Mouse (Mus musculus) intestine, embryonic 16.5 days (tissue): ENCODE results near the gene Slc6a16. TPM values are rescaled to one million over a fixed set of nuclear protein-coding genes. Genes with fewer than 3 reads are reported as not detected.

Experiments used
- ATAC-seq: fragments of 200-750 bp; cut with Nextera tagmentation; 2 replicates; pipeline ENCODE4 v1.8.0; 2017; ENCODE audit warnings: moderate TSS enrichment, moderate library complexity
- H3K27ac ChIP-seq: fragments of 300-500 bp; sonication (generic); 2 replicates; pipeline ENCODE4 v1.5.1; 2014; ENCODE audit warnings: mild to moderate bottlenecking, low read length
- H3K27me3 ChIP-seq: fragments of 300-500 bp; sonication (generic); replicated peaks from 2 replicates; pipeline ENCODE4 v1.6.1; 2014; ENCODE audit warnings: low read length, control low read depth, mixed read lengths; ENCODE audit not compliant: control insufficient read depth, insufficient read depth
- H3K36me3 ChIP-seq: fragments of 300-500 bp; sonication (generic); 2 replicates; pipeline ENCODE4 v1.6.1; 2014; ENCODE audit warnings: low read length, control low read depth; ENCODE audit not compliant: control insufficient read depth, insufficient read depth
- H3K4me1 ChIP-seq: fragments of 300-500 bp; sonication (generic); 2 replicates; pipeline ENCODE4 v1.6.1; 2014; ENCODE audit warnings: low read length, control low read depth, mixed read lengths; ENCODE audit not compliant: control insufficient read depth, insufficient read depth
- H3K4me2 ChIP-seq: fragments of 300-500 bp; sonication (generic); 2 replicates; pipeline ENCODE4 v1.6.1; 2014; ENCODE audit warnings: low read depth, low read length, control low read depth
- H3K4me3 ChIP-seq: fragments of 300-500 bp; sonication (generic); 2 replicates; pipeline ENCODE4 v1.5.1; 2014; ENCODE audit warnings: mild to moderate bottlenecking, low read length
- H3K9ac ChIP-seq: fragments of 300-500 bp; sonication (generic); 2 replicates; pipeline ENCODE4 v1.6.1; 2014; ENCODE audit warnings: low read depth, low read length
- H3K9me3 ChIP-seq: fragments of 300-500 bp; sonication (generic); 2 replicates; pipeline ENCODE4 v1.6.1; 2016; ENCODE audit warnings: low read length, control low read depth; ENCODE audit not compliant: control insufficient read depth
- WGBS: fragments of 180-500 bp; shearing (Covaris S2); extraction: QIAGEN DNeasy Blood & Tissue Kit; methylation state at CpG from one replicate; pipeline ENCODE4 v1.1.7; 2014; 5-methylcytosine and 5-hydroxymethylcytosine counted together
- polyA plus RNA-seq: library from polyadenylated mRNA; unstranded; fragments of >200 nt; fragmentation: Nextera tagmentation; extraction: Ambion mirVana; gene quantifications from 2 replicates; pipeline ENCODE4 v1.2.1, GENCODE M21; 2015

Slc6a16 gene
- polyA plus RNA-seq, 1 experiment from 2014 or later, result not detected

DNA sequence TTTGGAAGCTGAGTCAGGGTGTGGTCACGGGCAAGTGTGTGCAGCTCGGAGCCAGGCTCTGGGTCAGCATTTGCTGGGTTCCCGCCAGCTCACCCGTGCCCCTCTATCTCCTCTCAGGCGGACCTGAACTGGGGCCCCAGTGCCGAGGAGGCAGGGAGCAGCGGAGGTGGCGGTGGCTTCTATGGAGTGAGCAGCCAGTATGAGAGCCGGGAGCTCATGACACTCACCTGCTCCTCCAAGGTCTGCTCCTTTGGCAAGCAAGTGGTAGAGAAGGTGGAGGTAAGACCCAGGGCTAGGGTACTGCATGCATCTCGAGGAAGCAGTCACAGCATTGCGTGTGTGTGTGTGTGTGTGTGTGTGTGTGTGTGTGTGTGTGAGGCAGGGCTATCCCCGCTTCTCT is 9.7 kb upstream of the Slc6a16 start:
- Histone ChIP-seq H3K27ac (no peak overlapping the region), H3K4me3 (no peak overlapping the region), H3K9me3 (no peaks in the 10 kb centered on the region), H3K36me3 (0 out of 2 replicates have a peak, but pooled peaks cover 5% of the 10 kb centered on the region), H3K9ac (no peak overlapping the region), H3K4me2 (no peak overlapping the region), H3K27me3 (no peaks in the 10 kb centered on the region), H3K4me1 (peaks cover 21% of the 10 kb centered on the region)
- ATAC-seq, result no peak
- 88% methylated on average over 12 of the region's 12 CpGs for WGBS

DNA sequence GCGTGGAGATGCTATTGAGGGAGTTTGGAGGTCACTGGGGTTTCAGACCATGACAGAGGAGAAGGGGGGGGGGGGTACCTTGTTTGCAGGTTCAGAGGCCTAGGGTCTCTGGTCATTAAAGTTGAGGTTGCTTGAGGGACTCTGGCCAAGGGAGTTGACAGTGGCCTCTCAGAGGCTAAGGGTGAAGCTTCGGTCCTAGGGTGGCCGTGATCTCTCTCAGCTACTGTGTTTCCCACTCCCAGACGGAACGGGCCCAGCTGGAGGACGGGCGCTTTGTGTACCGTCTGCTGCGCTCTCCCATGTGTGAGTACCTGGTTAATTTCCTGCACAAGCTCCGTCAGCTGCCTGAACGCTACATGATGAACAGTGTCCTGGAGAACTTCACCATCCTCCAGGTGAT is 8.9 kb upstream of the Slc6a16 start:
- H3K4me2 ChIP-seq, result no peak overlapping the region
- H3K4me1 ChIP-seq, result peaks cover 21% of the 10 kb centered on the region
- H3K9ac ChIP-seq, result no peak overlapping the region
- 0 out of 2 replicates have a peak, but pooled peaks cover 5% of the 10 kb centered on the region for H3K36me3 ChIP-seq
- 76% methylated on average over 11 of the region's 11 CpGs for WGBS
- H3K4me3 ChIP-seq, result no peak overlapping the region
- H3K27me3 ChIP-seq, result no peaks in the 10 kb centered on the region
- ATAC-seq, result no peak
- no peak overlapping the region for H3K27ac ChIP-seq
- no peaks in the 10 kb centered on the region for H3K9me3 ChIP-seq

DNA sequence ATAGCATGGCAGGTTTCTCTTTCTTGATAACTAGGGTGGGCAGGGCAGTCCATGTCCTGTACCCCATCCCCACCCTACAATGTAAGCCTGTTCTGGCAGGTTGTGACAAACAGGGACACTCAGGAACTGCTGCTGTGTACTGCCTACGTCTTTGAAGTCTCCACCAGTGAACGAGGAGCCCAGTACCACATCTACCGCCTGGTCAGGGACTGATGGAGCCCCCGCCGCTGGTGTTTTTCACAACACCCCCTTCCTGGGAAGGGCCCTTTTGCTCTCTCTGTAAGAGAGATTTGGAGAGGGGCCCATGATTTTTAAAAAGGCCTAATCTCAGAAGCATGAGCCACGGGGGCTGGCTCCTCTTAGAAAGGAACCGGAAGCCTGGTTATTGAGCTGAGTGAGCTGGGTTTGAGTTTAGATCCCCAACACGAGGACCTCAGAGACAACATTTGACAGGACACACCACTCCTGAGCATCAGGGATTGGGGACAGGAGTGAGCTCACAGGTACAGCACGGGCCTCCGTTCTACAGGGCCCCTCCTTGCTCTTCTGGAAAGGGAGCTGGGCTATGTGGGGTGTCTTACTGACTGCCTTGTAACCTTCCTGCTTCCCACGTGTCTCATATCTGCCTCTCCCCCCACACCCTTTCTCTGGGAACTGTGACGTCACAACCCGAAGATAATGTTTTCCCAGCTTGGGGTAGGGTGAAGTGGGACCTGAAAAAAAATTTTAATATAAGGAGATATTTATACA is 8.0 kb upstream of the Slc6a16 start:
- Histone ChIP-seq H3K4me1 (peaks cover 21% of the 10 kb centered on the region), H3K27ac (no peak overlapping the region), H3K9ac (no peak overlapping the region), H3K27me3 (no peaks in the 10 kb centered on the region), H3K4me2 (no peak overlapping the region), H3K36me3 (0 out of 2 replicates have a peak, but pooled peaks cover 5% of the 10 kb centered on the region), H3K4me3 (no peak overlapping the region), H3K9me3 (no peaks in the 10 kb centered on the region)
- WGBS, result 68% methylated on average over 13 of the region's 13 CpGs
- ATAC-seq, result no peak

DNA sequence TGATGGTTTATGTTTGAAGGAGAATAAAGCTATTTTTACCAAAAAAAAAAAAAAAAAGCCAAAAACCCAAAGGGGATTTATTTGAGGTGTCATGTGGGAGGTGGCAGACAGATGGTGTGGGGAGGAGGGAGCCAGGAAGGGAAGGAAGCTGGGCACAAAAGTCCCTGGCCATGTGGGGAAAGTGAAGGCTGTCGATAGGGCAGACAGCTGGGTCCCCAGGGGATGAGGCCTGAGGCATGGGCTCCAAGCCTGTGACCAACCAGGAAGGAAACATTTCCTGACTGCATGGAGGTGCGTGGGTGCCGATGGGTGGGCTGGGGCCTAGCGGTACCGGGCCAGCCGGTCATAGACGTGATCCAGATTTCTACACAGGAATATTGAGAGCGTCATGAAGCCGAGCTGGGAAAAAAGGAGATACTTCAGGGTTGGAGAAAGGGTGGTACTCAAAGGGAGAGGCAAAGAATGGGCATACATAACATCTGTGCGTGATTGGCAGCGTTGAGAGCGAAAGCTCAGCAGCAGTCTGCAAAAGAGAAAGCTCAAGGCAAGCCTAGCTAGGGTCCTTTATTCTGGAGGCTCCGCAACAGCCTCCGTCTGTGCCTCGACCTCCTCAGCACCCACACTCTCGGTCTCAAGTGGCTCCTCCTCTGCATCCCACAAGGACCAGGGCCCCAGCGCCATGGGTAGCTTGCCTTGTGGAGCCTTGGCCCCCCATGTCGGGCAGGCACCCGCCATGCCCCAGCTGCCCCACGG is 7.1 kb upstream of the Slc6a16 start:
- no peaks in the 10 kb centered on the region for H3K27me3 ChIP-seq
- peak overlapping the region; percentile 42 for H3K4me2 ChIP-seq
- ATAC-seq, result 0 out of 2 replicates have a peak, but pooled peaks have one; percentile 6
- no peaks in the 10 kb centered on the region for H3K9me3 ChIP-seq
- H3K4me1 ChIP-seq, result peaks cover 21% of the 10 kb centered on the region
- H3K4me3 ChIP-seq, result peak overlapping the region; percentile 5; the same call in 1 of the 2 replicates
- 0 out of 2 replicates have a peak, but pooled peaks cover 3% of the 10 kb centered on the region for H3K36me3 ChIP-seq
- peak overlapping the region; percentile 46 for H3K9ac ChIP-seq
- H3K27ac ChIP-seq, result no peak overlapping the region
- WGBS, result 34% methylated on average over 20 of the region's 20 CpGs

DNA sequence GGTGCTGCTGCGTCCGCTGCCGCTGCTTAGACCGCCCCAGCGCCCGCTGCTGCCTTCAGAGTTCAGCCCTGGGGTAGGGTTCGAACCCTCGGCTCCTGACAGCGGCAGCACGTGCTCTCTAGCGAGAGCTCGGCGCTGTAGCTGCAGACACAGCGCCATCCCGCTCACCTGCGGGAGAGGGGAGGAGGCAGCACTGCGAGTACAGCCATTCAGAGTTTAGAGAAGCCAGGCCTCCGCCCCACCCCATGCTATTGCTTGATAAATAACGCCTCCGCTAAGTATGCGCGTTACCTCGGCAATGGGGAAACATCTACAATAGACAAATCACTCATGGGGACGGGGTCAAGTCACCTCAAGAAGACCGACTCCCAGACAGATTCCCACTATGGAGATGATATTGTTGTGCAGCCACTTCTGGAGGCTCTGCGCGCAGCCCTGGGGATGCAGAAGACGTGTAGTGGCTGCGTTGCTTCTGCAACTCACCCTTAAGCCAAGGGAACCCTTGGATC is 6.5 kb upstream of the Slc6a16 start:
- H3K4me3 ChIP-seq, result peak overlapping the region; percentile 26
- H3K36me3 ChIP-seq, result 0 out of 2 replicates have a peak, but pooled peaks cover 3% of the 10 kb centered on the region
- H3K27me3 ChIP-seq, result 0 out of 2 replicates have a peak, but pooled peaks cover 3% of the 10 kb centered on the region
- H3K9me3 ChIP-seq, result no peaks in the 10 kb centered on the region
- H3K9ac ChIP-seq, result peak overlapping the region; percentile 46
- H3K27ac ChIP-seq, result peak overlapping the region; percentile 12
- WGBS, result 12% methylated on average over 29 of the region's 29 CpGs
- peaks cover 21% of the 10 kb centered on the region for H3K4me1 ChIP-seq
- ATAC-seq, result peak; percentile 64
- H3K4me2 ChIP-seq, result peak overlapping the region; percentile 42

DNA sequence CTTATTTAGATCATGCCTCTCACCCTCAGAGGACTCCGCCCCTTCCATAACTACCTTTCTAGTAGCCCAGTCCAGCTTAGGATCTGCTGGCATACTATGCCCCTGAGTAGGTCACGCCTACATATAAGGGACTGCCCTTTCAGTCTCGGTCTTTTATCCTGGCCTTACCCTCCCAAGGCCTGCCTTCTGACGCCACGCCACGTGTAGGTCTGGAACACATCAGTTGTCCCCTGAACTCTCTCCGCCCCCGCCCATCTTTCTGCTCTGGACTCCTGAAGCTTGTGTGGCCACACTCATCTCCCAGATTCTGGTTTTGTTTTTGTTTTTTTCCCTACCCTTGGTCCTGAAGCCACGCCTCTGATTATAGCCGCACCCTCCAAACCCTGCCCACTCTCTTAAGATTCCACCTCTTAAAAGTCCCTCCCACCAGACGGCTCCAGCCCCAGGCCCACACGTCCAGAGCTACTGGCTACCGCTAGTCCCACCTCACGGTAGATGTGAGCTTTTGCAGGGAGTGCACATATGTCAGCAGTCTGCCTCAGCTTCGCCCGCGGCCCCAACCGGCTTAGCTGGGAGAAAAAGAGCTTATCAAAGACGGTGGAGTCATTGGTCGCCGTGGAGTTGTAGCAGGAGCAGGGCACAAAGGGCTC is 5.8 kb upstream of the Slc6a16 start:
- peak overlapping the region; percentile 12 for H3K27ac ChIP-seq
- H3K27me3 ChIP-seq, result 0 out of 2 replicates have a peak, but pooled peaks cover 3% of the 10 kb centered on the region
- H3K4me3 ChIP-seq, result peak overlapping the region; percentile 26
- H3K9ac ChIP-seq, result peak overlapping the region; percentile 7
- peak; percentile 73 for ATAC-seq
- H3K9me3 ChIP-seq, result no peaks in the 10 kb centered on the region
- peak overlapping the region; percentile 36 for H3K4me2 ChIP-seq
- H3K4me1 ChIP-seq, result peaks cover 21% of the 10 kb centered on the region
- WGBS, result 8% methylated on average over 21 of the region's 21 CpGs
- 0 out of 2 replicates have a peak, but pooled peaks cover 3% of the 10 kb centered on the region for H3K36me3 ChIP-seq

DNA sequence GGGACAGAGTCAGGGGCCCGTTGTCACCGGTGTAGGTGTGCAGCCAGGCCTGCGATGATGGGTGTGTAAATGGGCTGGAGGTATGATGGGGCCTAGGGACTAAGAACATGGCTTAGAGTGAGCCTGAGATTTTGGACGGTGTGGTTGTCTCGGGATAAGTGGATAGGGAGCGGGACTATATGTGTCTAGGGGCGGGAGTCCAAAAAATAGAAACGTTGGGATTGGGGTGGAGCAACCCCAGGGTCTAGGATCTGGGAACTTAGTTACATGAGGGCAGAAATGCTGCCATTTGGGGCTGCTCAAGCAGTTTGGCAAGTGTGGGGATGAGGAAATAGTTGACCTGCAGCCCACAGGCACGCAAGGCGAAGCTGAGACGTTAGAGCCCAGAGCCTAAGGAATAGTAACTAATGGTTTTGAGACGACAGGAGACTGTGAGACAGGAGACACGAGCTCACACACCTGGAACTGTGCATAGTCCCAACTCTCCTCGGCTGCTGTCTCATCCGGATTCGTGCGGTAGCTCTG is 5.2 kb upstream of the Slc6a16 start:
- Histone ChIP-seq H3K9me3 (no peaks in the 10 kb centered on the region), H3K4me1 (peaks cover 24% of the 10 kb centered on the region), H3K4me2 (peak overlapping the region; percentile 36), H3K27me3 (0 out of 2 replicates have a peak, but pooled peaks cover 3% of the 10 kb centered on the region), H3K27ac (no peak overlapping the region), H3K36me3 (0 out of 2 replicates have a peak, but pooled peaks cover 3% of the 10 kb centered on the region), H3K9ac (peak overlapping the region; percentile 7), H3K4me3 (peak overlapping the region; percentile 26)
- peak; percentile 5; the same call in 1 of the 2 replicates for ATAC-seq
- 45% methylated on average over 17 of the region's 17 CpGs for WGBS

DNA sequence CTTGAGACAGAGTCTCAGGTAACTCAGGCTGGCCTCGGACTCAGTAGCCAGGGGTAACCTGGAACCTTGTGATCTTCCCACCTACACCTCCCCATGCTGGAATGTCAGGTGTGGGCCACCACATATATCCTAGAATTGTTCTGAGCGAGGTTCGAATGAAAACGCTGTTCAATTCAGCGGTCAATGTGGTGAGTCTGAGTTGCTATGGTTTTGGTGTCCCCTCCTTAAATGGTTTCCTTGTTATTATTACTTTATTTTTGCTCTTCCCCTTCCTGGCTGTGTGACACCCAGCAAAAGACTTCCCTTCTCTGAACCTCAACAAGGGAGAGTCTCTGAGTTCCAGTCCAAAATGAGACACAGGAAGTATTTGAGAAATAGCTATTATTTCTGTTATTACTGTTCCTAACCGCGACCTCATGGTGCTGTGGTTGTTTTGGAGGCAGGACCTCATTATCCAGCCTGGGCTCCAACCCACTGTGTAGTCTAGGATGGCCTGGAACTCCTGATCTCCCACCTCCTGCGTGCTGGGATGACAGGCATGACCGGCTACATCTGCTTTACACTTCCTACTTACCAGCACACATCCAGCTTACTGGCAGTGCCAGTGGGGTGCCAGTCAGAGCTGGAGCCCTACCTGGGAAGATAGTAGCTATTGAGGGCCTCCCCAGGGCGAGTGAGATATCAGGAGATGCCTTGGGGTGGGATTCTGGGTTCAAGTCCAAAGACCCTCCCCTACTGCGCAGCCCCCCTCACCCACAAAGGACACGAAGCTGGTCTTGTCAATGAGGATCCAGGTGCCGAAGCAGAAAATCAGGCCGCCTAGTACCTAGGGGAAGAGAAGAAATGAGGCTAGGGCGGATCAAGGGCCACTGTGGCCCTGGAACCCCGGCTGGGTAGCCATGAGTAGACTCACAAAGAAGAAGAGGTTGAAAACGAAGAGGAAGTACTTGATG is 2.9 kb upstream of the Slc6a16 start:
- 76% methylated on average over 17 of the region's 17 CpGs for WGBS

More for the DNA sequence above, 2.9 kb upstream of the Slc6a16 start:
- no peaks in the 10 kb centered on the region for H3K9me3 ChIP-seq
- peaks cover 29% of the 10 kb centered on the region for H3K4me1 ChIP-seq
- H3K36me3 ChIP-seq, result no peaks in the 10 kb centered on the region
- no peak overlapping the region for H3K4me3 ChIP-seq
- H3K9ac ChIP-seq, result no peak overlapping the region
- no peak overlapping the region for H3K27ac ChIP-seq
- no peak for ATAC-seq
- no peak overlapping the region for H3K4me2 ChIP-seq
- 0 out of 2 replicates have a peak, but pooled peaks cover 3% of the 10 kb centered on the region for H3K27me3 ChIP-seq
